Mouse (Mus musculus): ENCODE measurements around the gene Csdc2. TPM values are rescaled to one million over a fixed set of nuclear protein-coding genes. Genes with fewer than 3 reads are reported as not detected.

Csdc2 gene
- polyA plus RNA-seq, 1 experiment from 2014 or later, result 0.59 TPM

GRCm38 (mm10) chr15:81985267-81986161 is 49.0 kb downstream of the Csdc2 start:
- DNase-seq (no peak), ATAC-seq (no peak)
- Histone ChIP-seq H3K27me3 (ENCODE audit: insufficient read depth, low read length) (no peaks in the 10 kb centered on the region), H3K4me1 (ENCODE audit: insufficient read depth) (peaks cover 14% of the 10 kb centered on the region), H3K4me3 (ENCODE audit: low read depth, low read length) (no peak overlapping the region), H3K9me3 (ENCODE audit: low read length) (no peaks in the 10 kb centered on the region), H3K36me3 (replicated peaks; ENCODE audit: insufficient read depth, low read length) (no peaks in the 10 kb centered on the region), H3K27ac (ENCODE audit: low read depth) (no peak overlapping the region), H3K9ac (replicated peaks) (no peak overlapping the region), H3K4me2 (ENCODE audit: low read depth, low read length) (no peak overlapping the region)
- 78% methylated on average over 2 of the region's 2 CpGs for WGBS (ENCODE audit: insufficient replicate concordance)
- TF ChIP-seq EP300 (IDR thresholded peaks at IDR 0.05; ENCODE audit: low read depth), result no peak

- Histone ChIP-seq H3K27ac (ENCODE audit: low read depth) (no peak within 1 kb of the TSS), H3K9me3 (ENCODE audit: low read length) (no peaks in the 10 kb centered on the region), H3K36me3 (replicated peaks; ENCODE audit: insufficient read depth, low read length) (no peaks in the 10 kb centered on the region), H3K4me2 (ENCODE audit: low read depth, low read length) (no peak within 1 kb of the TSS), H3K4me1 (ENCODE audit: insufficient read depth) (peaks cover 17% of the 10 kb centered on the region), H3K4me3 (ENCODE audit: low read depth, low read length) (no peak within 1 kb of the TSS), H3K27me3 (ENCODE audit: insufficient read depth, low read length) (no peaks in the 10 kb centered on the region), H3K9ac (replicated peaks) (no peak within 1 kb of the TSS)
- TF ChIP-seq CTCF (IDR thresholded peaks at IDR 0.05; ENCODE audit: low read depth), result no peak
- no peak for TF ChIP-seq EP300 (IDR thresholded peaks at IDR 0.05; ENCODE audit: low read depth)
- 80% methylated on average over 3 of the region's 3 CpGs for WGBS (ENCODE audit: insufficient replicate concordance)
- DNase-seq (no peak), ATAC-seq (no peak)
These were observed 51.1 kb downstream of the Csdc2 start, which contains the start of gene Xrcc6 for GRCm38 (mm10) chr15:81987646-81988045. Gene Xrcc6, plus strand, starts transcription at chr15:81987835.

- WGBS (ENCODE audit: insufficient replicate concordance), result 46% methylated on average over 11 of the region's 11 CpGs
- Histone ChIP-seq H3K4me3 (ENCODE audit: low read depth, low read length) (peak overlapping the region; percentile 13; the same call in 1 of the 2 replicates), H3K27ac (ENCODE audit: low read depth) (0 out of 2 replicates have a peak overlapping the region, but pooled peaks have one; percentile 35)
These were observed 53.0 kb downstream of the Csdc2 start for GRCm38 (mm10) chr15:81989371-81990062.

GRCm38 (mm10) chr15:81990549-81990948 is 54.0 kb downstream of the Csdc2 start:
- no peak for TF ChIP-seq CTCF (IDR thresholded peaks at IDR 0.05; ENCODE audit: low read depth)
- TF ChIP-seq EP300 (IDR thresholded peaks at IDR 0.05; ENCODE audit: low read depth), result peak; percentile 62; the same call in 1 of the 2 replicates
- Histone ChIP-seq H3K27me3 (ENCODE audit: insufficient read depth, low read length) (no peaks in the 10 kb centered on the region), H3K4me1 (ENCODE audit: insufficient read depth) (peaks cover 17% of the 10 kb centered on the region), H3K4me2 (ENCODE audit: low read depth, low read length) (peak overlapping the region; percentile 59), H3K27ac (ENCODE audit: low read depth) (peak overlapping the region; percentile 35; the same call in 1 of the 2 replicates), H3K4me3 (ENCODE audit: low read depth, low read length) (peak overlapping the region; percentile 13), H3K9ac (replicated peaks) (peak overlapping the region; percentile 49; the same call in 1 of the 2 replicates), H3K36me3 (replicated peaks; ENCODE audit: insufficient read depth, low read length) (peaks cover 18% of the 10 kb centered on the region), H3K9me3 (ENCODE audit: low read length) (no peaks in the 10 kb centered on the region)
- DNase-seq (peak; percentile 71), ATAC-seq (peak; percentile 91)
- WGBS (ENCODE audit: insufficient replicate concordance), result 31% methylated on average over 7 of the region's 7 CpGs

More at GRCm38 (mm10) chr15:81989371-81990062, 53.0 kb downstream of the Csdc2 start:
- H3K27me3 ChIP-seq (ENCODE audit: insufficient read depth, low read length), result no peaks in the 10 kb centered on the region
- peak; percentile 77 for ATAC-seq
- H3K9me3 ChIP-seq (ENCODE audit: low read length), result no peaks in the 10 kb centered on the region
- peak; percentile 91 for DNase-seq
- H3K4me1 ChIP-seq (ENCODE audit: insufficient read depth), result peaks cover 17% of the 10 kb centered on the region
- peak overlapping the region; percentile 59 for H3K4me2 ChIP-seq (ENCODE audit: low read depth, low read length)
- H3K9ac ChIP-seq (replicated peaks), result peak overlapping the region; percentile 49; the same call in 1 of the 2 replicates
- peaks cover 13% of the 10 kb centered on the region for H3K36me3 ChIP-seq (replicated peaks; ENCODE audit: insufficient read depth, low read length)
- TF ChIP-seq CTCF (IDR thresholded peaks at IDR 0.05; ENCODE audit: low read depth) (peak; percentile 92), EP300 (IDR thresholded peaks at IDR 0.05; ENCODE audit: low read depth) (no peak)

- peaks cover 47% of the 10 kb centered on the region for H3K36me3 ChIP-seq (replicated peaks; ENCODE audit: insufficient read depth, low read length)
- H3K4me1 ChIP-seq (ENCODE audit: insufficient read depth), result peaks cover 15% of the 10 kb centered on the region
- 84% methylated on average over 6 of the region's 6 CpGs for WGBS (ENCODE audit: insufficient replicate concordance)
- H3K4me3 ChIP-seq (ENCODE audit: low read depth, low read length), result no peak overlapping the region
- no peaks in the 10 kb centered on the region for H3K9me3 ChIP-seq (ENCODE audit: low read length)
- no peak overlapping the region for H3K27ac ChIP-seq (ENCODE audit: low read depth)
- ATAC-seq (no peak), DNase-seq (no peak)
- H3K27me3 ChIP-seq (ENCODE audit: insufficient read depth, low read length), result no peaks in the 10 kb centered on the region
- H3K9ac ChIP-seq (replicated peaks), result no peak overlapping the region
- TF ChIP-seq EP300 (IDR thresholded peaks at IDR 0.05; ENCODE audit: low read depth), result no peak
- no peak for TF ChIP-seq CTCF (IDR thresholded peaks at IDR 0.05; ENCODE audit: low read depth)
- no peak overlapping the region for H3K4me2 ChIP-seq (ENCODE audit: low read depth, low read length)
These were observed 57.4 kb downstream of the Csdc2 start for GRCm38 (mm10) chr15:81993992-81994391.

Other genes with a start within 250 kb of the Csdc2 start
- 0.99 and 1.4 TPM in 2 replicates for gene Chadl, start 239.5 kb upstream of the Csdc2 start, polyA plus RNA-seq (2015; fragmentation: Nextera tagmentation; extraction: Ambion mirVana)
- 3.3 and 4.2 TPM in 2 replicates for gene Zc3h7b, start 191.7 kb upstream of the Csdc2 start, polyA plus RNA-seq (2015; fragmentation: Nextera tagmentation; extraction: Ambion mirVana)
- gene Rangap1, start 191.2 kb upstream of the Csdc2 start, polyA plus RNA-seq (2015; fragmentation: Nextera tagmentation; extraction: Ambion mirVana), result 31.3 and 38.0 TPM in 2 replicates
- gene Tef, start 134.3 kb upstream of the Csdc2 start, polyA plus RNA-seq (2015; fragmentation: Nextera tagmentation; extraction: Ambion mirVana), result 14.0 and 16.3 TPM in 2 replicates
- gene Tob2, start 78.0 kb upstream of the Csdc2 start, polyA plus RNA-seq (2015; fragmentation: Nextera tagmentation; extraction: Ambion mirVana), result 10.9 and 12.3 TPM in 2 replicates
- 61.5 and 63.0 TPM in 2 replicates for gene Phf5a, start 64.8 kb upstream of the Csdc2 start, polyA plus RNA-seq (2015; fragmentation: Nextera tagmentation; extraction: Ambion mirVana)
- gene Aco2, start 64.5 kb upstream of the Csdc2 start, polyA plus RNA-seq (2015; fragmentation: Nextera tagmentation; extraction: Ambion mirVana), result 86.7 and 87.0 TPM in 2 replicates
- gene Polr3h, start 10.5 kb upstream of the Csdc2 start, polyA plus RNA-seq (2015; fragmentation: Nextera tagmentation; extraction: Ambion mirVana), result 57.0 and 57.3 TPM in 2 replicates
- 9.8 and 10.1 TPM in 2 replicates for gene Pmm1, start 24.2 kb downstream of the Csdc2 start, polyA plus RNA-seq (2015; fragmentation: Nextera tagmentation; extraction: Ambion mirVana)
- not detected in 2 replicates for gene 1700029P11Rik, start 43.8 kb downstream of the Csdc2 start, polyA plus RNA-seq (2015; fragmentation: Nextera tagmentation; extraction: Ambion mirVana)
- 25.7 and 27.8 TPM in 2 replicates for gene Xrcc6, start 51.1 kb downstream of the Csdc2 start, polyA plus RNA-seq (2015; fragmentation: Nextera tagmentation; extraction: Ambion mirVana)
- gene Desi1, start 97.1 kb downstream of the Csdc2 start, polyA plus RNA-seq (2015; fragmentation: Nextera tagmentation; extraction: Ambion mirVana), result 14.6 and 15.0 TPM in 2 replicates
- gene Snu13, start 110.8 kb downstream of the Csdc2 start, polyA plus RNA-seq (2015; fragmentation: Nextera tagmentation; extraction: Ambion mirVana), result 84.6 and 92.1 TPM in 2 replicates
- not detected in 2 replicates for gene 4930407I10Rik, start 122.4 kb downstream of the Csdc2 start, polyA plus RNA-seq (2015; fragmentation: Nextera tagmentation; extraction: Ambion mirVana)
- not detected in 2 replicates for gene Mei1, start 133.2 kb downstream of the Csdc2 start, polyA plus RNA-seq (2015; fragmentation: Nextera tagmentation; extraction: Ambion mirVana)
- gene Ccdc134, start 191.2 kb downstream of the Csdc2 start, polyA plus RNA-seq (2015; fragmentation: Nextera tagmentation; extraction: Ambion mirVana), result 3.6 and 4.0 TPM in 2 replicates
- gene Srebf2, start 210.4 kb downstream of the Csdc2 start, polyA plus RNA-seq (2015; fragmentation: Nextera tagmentation; extraction: Ambion mirVana), result 30.3 and 33.6 TPM in 2 replicates